8 mouse cellular contexts compared by ENCODE assay signal in genomic region chr3:30226928-30227370, GRCm38 (mm10).
DNase-seq lines count a peak whose midpoint lies in the region; ATAC-seq and TF ChIP-seq lines count a peak whose summit lies in the region.

No protein-coding gene starts in this region.

- no peak overlapping the region for H3K27ac ChIP-seq in embryonic facial prominence, embryonic 13.5 days
- peak overlapping the region; percentile 34 for H3K27ac ChIP-seq in midbrain, embryonic 10.5 days (replicated peaks)
- no peak overlapping the region for H3K27ac ChIP-seq in thymus, adult 2 months (ENCODE audit: control insufficient read depth, insufficient read depth, low read length)

- H3K4me2 ChIP-seq in embryonic facial prominence, embryonic 13.5 days, result no peak overlapping the region

- peaks cover 19% of the 10 kb centered on the region for H3K4me1 ChIP-seq in embryonic facial prominence, embryonic 13.5 days
- peaks cover 41% of the 10 kb centered on the region for H3K4me1 ChIP-seq in midbrain, embryonic 10.5 days
- H3K4me1 ChIP-seq in thymus, adult 2 months (replicated peaks; ENCODE audit: control insufficient read depth, insufficient read depth, low read length), result no peaks in the 10 kb centered on the region

- 15% methylated on average over 13 of the region's 13 CpGs for WGBS in embryonic facial prominence, embryonic 13.5 days
- WGBS in midbrain, embryonic 10.5 days, result 60% methylated on average over 13 of the region's 13 CpGs
- WGBS in thymus, adult 2 months, result 53% methylated on average over 13 of the region's 13 CpGs

- TF ChIP-seq POLR2A in thymus, adult 2 months (IDR thresholded peaks at IDR 0.05; ENCODE audit: control insufficient read depth, extremely low read depth, insufficient read depth, low read length, poor library complexity), result no peak

- DNase-seq in adrenal gland, postnatal 10 days, result peak; percentile 14
- DNase-seq in adrenal gland, adult 8-10 months, result no peak
- peak; percentile 63 for DNase-seq in kidney, adult 9 months
- DNase-seq in midbrain, embryonic 10.5 days (ENCODE audit: low spot score), result peak; percentile 60
- no peak for DNase-seq in spleen, adult 18-20 months
- DNase-seq in thymus, adult 2 months, result no peak

- TF ChIP-seq CTCF in thymus, adult 2 months (IDR thresholded peaks at IDR 0.05; ENCODE audit: borderline replicate concordance, control insufficient read depth, extremely low read depth, insufficient read depth, low read length, poor library complexity), result no peak

- no peak overlapping the region for H3K4me3 ChIP-seq in embryonic facial prominence, embryonic 13.5 days
- no peak overlapping the region for H3K4me3 ChIP-seq in midbrain, embryonic 10.5 days
- no peak overlapping the region for H3K4me3 ChIP-seq in thymus, adult 2 months (ENCODE audit: control insufficient read depth, insufficient read depth, low read length)

- no peaks in the 10 kb centered on the region for H3K36me3 ChIP-seq in embryonic facial prominence, embryonic 13.5 days
- H3K36me3 ChIP-seq in midbrain, embryonic 10.5 days, result no peaks in the 10 kb centered on the region
- no peaks in the 10 kb centered on the region for H3K36me3 ChIP-seq in thymus, adult 2 months (ENCODE audit: control insufficient read depth, insufficient read depth, low read length)

- no peak overlapping the region for H3K9ac ChIP-seq in embryonic facial prominence, embryonic 13.5 days

- no peaks in the 10 kb centered on the region for H3K9me3 ChIP-seq in embryonic facial prominence, embryonic 13.5 days
- no peaks in the 10 kb centered on the region for H3K9me3 ChIP-seq in midbrain, embryonic 10.5 days (replicated peaks)

- H3K27me3 ChIP-seq in embryonic facial prominence, embryonic 13.5 days, result peaks cover 13% of the 10 kb centered on the region
- peaks cover 62% of the 10 kb centered on the region for H3K27me3 ChIP-seq in midbrain, embryonic 10.5 days (ENCODE audit: low read depth, poor library complexity, severe bottlenecking)
- H3K27me3 ChIP-seq in thymus, adult 2 months (ENCODE audit: control insufficient read depth, insufficient read depth, low read length), result no peaks in the 10 kb centered on the region

- peak; percentile 64; the same call in 1 of the 2 replicates for ATAC-seq in embryonic facial prominence, embryonic 13.5 days (ENCODE audit: insufficient number of reproducible peaks, insufficient read depth, low FRiP score, low TSS enrichment, low read depth)
- ATAC-seq in granulocyte monocyte progenitor cell, adult 5-6 weeks (replicated peaks; ENCODE audit: poor library complexity, severe bottlenecking), result no peak

Comparison
In these comparisons a context has a peak if more than half of its experiments do, and no peak if none do; other contexts are left out.
1. DNase-seq: peak in adrenal gland, postnatal 10 days (single experiment), kidney, adult 9 months (single experiment) and midbrain, embryonic 10.5 days (single experiment); none in adrenal gland, adult 8-10 months (single experiment), spleen, adult 18-20 months (0 of 2) and thymus, adult 2 months (single experiment).